Mouse (Mus musculus): ENCODE data around the gene Tdg.

DNA sequence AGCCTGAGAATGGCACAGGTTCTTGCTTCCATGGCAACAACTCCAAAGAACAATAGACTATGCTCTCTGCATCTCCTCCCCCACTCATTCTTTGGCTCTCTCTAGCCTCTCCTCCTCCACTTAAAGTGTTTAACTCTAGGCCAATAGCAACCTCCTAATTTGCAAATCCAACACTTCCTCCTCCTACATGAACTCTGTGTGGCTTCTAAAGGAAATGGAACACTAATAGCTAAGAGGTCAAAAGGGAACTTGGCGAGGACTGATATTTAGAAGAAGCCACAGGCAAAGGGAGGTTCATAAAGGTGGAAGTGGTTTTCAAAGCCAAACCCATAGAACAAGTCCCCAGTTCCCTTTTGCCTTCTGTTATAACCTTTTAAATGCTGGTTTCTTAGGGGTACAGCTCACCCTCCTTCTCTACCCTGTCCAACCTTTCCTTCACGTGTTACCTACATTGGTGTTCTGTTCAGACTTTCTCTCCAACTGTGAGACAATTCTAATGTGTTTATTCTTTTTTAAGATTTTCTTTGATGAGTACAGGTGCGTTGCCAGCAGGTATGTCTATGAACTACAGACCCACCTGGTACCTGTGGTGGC is 67.8 kb downstream of the Tdg start:
- TF ChIP-seq CTCF (IDR thresholded peaks at IDR 0.05; ENCODE audit: low read depth, low read length) (no peak), TAL1 (conservative IDR thresholded peaks at IDR 0.05; ENCODE audit: low read depth, low read length) (no peak), POLR2AphosphoS5 (IDR thresholded peaks at IDR 0.05; ENCODE audit: insufficient replicate concordance, low read depth, low read length) (no peak)

All from G1E (cell line).